Mouse (Mus musculus): Measurements from ENCODE around the gene Rab23.

- no peak for TF ChIP-seq CTCF (IDR thresholded peaks at IDR 0.05; ENCODE audit: control insufficient read depth, insufficient read depth, low read length)
- TF ChIP-seq POLR2A (IDR thresholded peaks at IDR 0.05; ENCODE audit: borderline replicate concordance, control insufficient read depth, low read depth, low read length), result no peak
Measured at GRCm38 (mm10) chr1:33763826-33764225, 44.1 kb downstream of the Rab23 start.
